Mouse (Mus musculus) granulocyte monocyte progenitor cell, adult 5-6 weeks (primary cell): ENCODE data around the gene Btbd16. TPM values are rescaled to one million over a fixed set of nuclear protein-coding genes. Genes with fewer than 3 reads are reported as not detected.
A peak's percentile ranks its signal among the peaks of the same experiment; 100 is the strongest.

Experiments used
- ATAC-seq: replicated peaks from 2 replicates; pipeline ENCODE4 v1.8.0; 2016; ENCODE audit warnings: mild to moderate bottlenecking, moderate TSS enrichment, inconsistent platforms; ENCODE audit not compliant: poor library complexity, severe bottlenecking
- total RNA-seq, 2 experiments: library from RNA; stranded (forward) in 1 of 2; stranded (reverse) in 1 of 2; fragments of 200-712, 200-1000 nt in 1 of 2; fragments of >200 nt in 1 of 2; fragmentation: Nextera tagmentation in 1 of 2; gene quantifications; 2 replicates each; pipeline ENCODE4 v1.2.3; 2014 to 2017

The Btbd16 gene
- 1.1 TPM in 1 of 2 replicates, not detected in the other for total RNA-seq (2014; fragmentation: Nextera tagmentation)
- total RNA-seq (2017), result 0.47 TPM in 1 of 2 replicates, not detected in the other

GRCm38 (mm10) chr7:130773914-130774630, at the start of gene Btbd16:
Btbd16 (plus strand) TSS chr7:130774069.
- ATAC-seq, result peak; percentile 57

GRCm38 (mm10) chr7:130726185-130726584, 47.7 kb upstream of the Btbd16 start:
- no peak for ATAC-seq

GRCm38 (mm10) chr7:130726724-130727422, 47.0 kb upstream of the Btbd16 start:
- no peak for ATAC-seq

- ATAC-seq, result no peak
These were observed 46.3 kb upstream of the Btbd16 start for GRCm38 (mm10) chr7:130727560-130727959.

GRCm38 (mm10) chr7:130731792-130732191, 42.1 kb upstream of the Btbd16 start:
- ATAC-seq, result no peak

- ATAC-seq, result no peak
These were observed 41.0 kb upstream of the Btbd16 start for GRCm38 (mm10) chr7:130732908-130733307.

- no peak for ATAC-seq
These were observed 40.4 kb upstream of the Btbd16 start for GRCm38 (mm10) chr7:130733423-130733822.

- ATAC-seq, result no peak
These were observed 39.6 kb upstream of the Btbd16 start for GRCm38 (mm10) chr7:130734195-130734787.

- ATAC-seq, result no peak
These were observed 32.8 kb upstream of the Btbd16 start for GRCm38 (mm10) chr7:130741099-130741498.

GRCm38 (mm10) chr7:130743239-130744025, 30.4 kb upstream of the Btbd16 start:
- no peak for ATAC-seq

- ATAC-seq, result no peak
These were observed 24.7 kb upstream of the Btbd16 start for GRCm38 (mm10) chr7:130749165-130749564.

GRCm38 (mm10) chr7:130750752-130751490, 22.9 kb upstream of the Btbd16 start:
- no peak for ATAC-seq

- ATAC-seq, result no peak
These were observed 22.2 kb upstream of the Btbd16 start for GRCm38 (mm10) chr7:130751678-130752077.

GRCm38 (mm10) chr7:130754790-130755189, 19.1 kb upstream of the Btbd16 start:
- peak; percentile 18; the same call in 1 of the 2 replicates for ATAC-seq

GRCm38 (mm10) chr7:130756343-130756835, 17.5 kb upstream of the Btbd16 start:
- ATAC-seq, result no peak

- ATAC-seq, result no peak
These were observed 16.5 kb upstream of the Btbd16 start for GRCm38 (mm10) chr7:130757326-130757865.

GRCm38 (mm10) chr7:130762071-130762897, 11.6 kb upstream of the Btbd16 start:
- peak; percentile 83 for ATAC-seq

- no peak for ATAC-seq
These were observed 9.7 kb upstream of the Btbd16 start for GRCm38 (mm10) chr7:130764160-130764559.
